Mouse (Mus musculus) gonadal fat pad, adult 2 months (tissue): ENCODE measurements around the gene Tspan14. TPM values are rescaled to one million over a fixed set of nuclear protein-coding genes. Genes with fewer than 3 reads are reported as not detected.

Experiments used
- DNase-seq: peaks from one replicate; pipeline ENCODE4 v3.0.0-alpha.2; 2012; ENCODE audit warnings: low read depth
- polyA plus RNA-seq: library from polyadenylated mRNA; depleted of rRNA; stranded (reverse); fragments of >200 nt; gene quantifications from 2 replicates; pipeline ENCODE4 v1.2.3, GENCODE M21; 2012; rRNA removed

The Tspan14 gene
- polyA plus RNA-seq, 1 experiment = 100 TPM

DNA sequence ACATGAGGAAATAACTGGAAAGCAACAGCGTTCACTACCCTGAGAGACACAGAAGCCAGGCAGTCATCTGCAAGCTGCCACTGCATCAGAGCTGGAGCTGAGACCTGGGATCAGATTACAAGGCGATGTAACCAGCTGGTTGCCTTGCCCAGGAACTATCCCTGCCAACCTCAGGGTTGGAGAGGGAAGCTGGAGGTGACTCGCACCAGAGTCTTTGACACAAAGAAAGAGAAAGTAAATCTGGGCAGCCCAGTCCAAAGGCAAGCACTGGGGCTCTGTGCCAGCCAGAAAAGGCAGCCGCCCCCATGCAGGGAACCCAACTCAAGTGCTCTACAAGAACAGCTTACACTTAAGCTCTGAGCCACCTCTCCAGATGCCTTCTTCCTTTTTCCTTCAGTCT, 81.4 kb downstream of the Tspan14 start:
- DNase-seq = no peak

DNA sequence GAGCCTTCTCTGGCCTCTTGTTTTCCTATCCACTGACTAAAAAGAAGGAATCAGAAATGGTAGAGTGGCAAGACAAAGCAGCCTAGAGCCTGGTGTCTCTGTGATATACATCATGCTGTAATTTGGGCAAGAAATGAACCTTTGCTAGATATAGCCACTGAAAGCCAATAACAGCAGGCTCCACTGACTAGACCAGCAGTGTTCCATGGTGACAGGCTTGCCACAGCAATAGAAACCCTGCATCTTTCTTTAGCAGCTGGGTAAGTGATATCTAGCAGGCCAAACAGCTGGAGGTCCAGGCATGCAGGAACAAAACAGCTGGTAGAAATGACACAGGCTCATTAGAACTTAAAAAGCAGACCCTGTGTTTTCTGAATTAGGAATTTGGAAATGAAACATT, 92.0 kb downstream of the Tspan14 start:
- no peak for DNase-seq

GRCm38 (mm10) chr14:40873961-40874360, 92.6 kb downstream of the Tspan14 start:
- no peak for DNase-seq

- no peak for DNase-seq
These were observed 96.0 kb downstream of the Tspan14 start for GRCm38 (mm10) chr14:40870598-40870997.

DNA sequence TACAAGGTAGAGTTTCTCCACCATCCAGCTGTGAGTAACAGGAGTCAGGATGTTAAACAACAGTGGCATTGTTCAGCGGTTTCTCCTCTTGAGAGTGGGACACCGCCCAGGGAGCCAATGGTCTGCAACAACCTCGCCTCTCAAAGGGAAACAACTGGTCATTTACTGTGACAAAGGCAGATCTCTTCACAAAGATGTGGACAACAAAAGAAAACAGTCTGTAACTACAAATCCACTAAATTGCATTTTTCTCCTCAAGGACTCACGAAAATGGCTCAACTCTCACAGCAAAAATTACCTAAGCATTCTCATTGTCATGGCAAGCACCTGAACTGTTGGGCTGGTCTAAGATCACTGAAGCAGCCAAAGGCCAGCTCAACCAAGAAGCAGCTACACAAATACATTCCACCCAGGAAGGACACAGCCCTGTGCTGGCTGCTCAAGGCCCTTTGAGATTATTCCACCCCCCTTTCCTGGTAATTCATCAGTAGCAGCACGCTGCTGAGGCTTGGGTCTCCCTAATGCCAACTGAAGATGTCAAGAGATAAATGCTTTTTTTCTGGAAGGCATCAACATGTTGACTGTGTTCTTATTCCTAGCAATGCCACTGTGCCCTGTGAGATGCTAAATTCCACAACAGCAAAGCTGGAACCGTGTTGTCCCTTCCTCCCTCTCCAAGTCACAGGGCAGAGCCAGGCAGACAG, 101.6 kb downstream of the Tspan14 start:
- no peak for DNase-seq

DNA sequence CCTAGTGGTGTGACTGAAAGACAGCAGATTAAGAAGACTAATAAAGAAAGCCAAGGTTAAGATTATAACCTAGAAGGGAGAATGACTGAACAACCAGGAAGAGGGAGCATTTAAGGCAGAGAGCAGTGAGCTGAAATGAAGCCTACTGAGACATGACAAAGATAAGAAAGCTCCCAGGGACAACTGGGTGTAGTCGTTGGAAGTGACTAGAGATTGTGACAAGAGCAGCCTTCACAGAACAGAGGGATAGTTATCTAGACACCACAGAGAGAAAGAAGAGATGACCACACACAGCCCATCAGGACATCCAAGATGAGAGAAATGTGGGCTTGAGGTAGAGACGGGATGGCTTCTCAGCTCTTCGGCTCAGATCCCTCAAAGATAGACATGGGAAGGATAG, 102.9 kb downstream of the Tspan14 start:
- DNase-seq = no peak

- DNase-seq = no peak
These were observed 103.6 kb downstream of the Tspan14 start for GRCm38 (mm10) chr14:40863022-40863421.

Other genes with a start within 250 kb of the Tspan14 start
- gene Sh2d4b, start 73.5 kb downstream of the Tspan14 start, polyA plus RNA-seq = 0.57 and 0.58 TPM in 2 replicates
- gene Fam213a, start 47.0 kb upstream of the Tspan14 start, polyA plus RNA-seq = 62.5 and 66.8 TPM in 2 replicates
- gene Dydc2, start 102.4 kb upstream of the Tspan14 start, polyA plus RNA-seq = 0.19 and 0.22 TPM in 2 replicates
- 0.22 TPM in 1 of 2 replicates, not detected in the other for gene Dydc1, start 106.1 kb upstream of the Tspan14 start, polyA plus RNA-seq
- 0.49 and 1.2 TPM in 2 replicates for gene Mat1a, start 138.2 kb upstream of the Tspan14 start, polyA plus RNA-seq
- gene Sftpa1, start 165.0 kb upstream of the Tspan14 start, polyA plus RNA-seq = not detected in 2 replicates
- gene Mbl1, start 184.7 kb upstream of the Tspan14 start, polyA plus RNA-seq = not detected in 2 replicates
- gene Sftpd, start 218.3 kb upstream of the Tspan14 start, polyA plus RNA-seq = 0.08 and 0.22 TPM in 2 replicates